Mouse (Mus musculus): ENCODE results near the gene Baz2b.

The Baz2b gene

GRCm38 (mm10) chr2:60196841-60197240 lies 12.8 kb downstream of the Baz2b start:
- 68% methylated on average over 1 of the region's 1 CpGs for WGBS

- WGBS: 55% methylated on average over 2 of the region's 2 CpGs
These were observed 27.9 kb downstream of the Baz2b start for GRCm38 (mm10) chr2:60181696-60182095.

GRCm38 (mm10) chr2:60177490-60177889 lies 32.1 kb downstream of the Baz2b start:
- WGBS: 88% methylated on average over 3 of the region's 3 CpGs

- WGBS: 86% methylated on average over 5 of the region's 5 CpGs
These were observed 33.6 kb downstream of the Baz2b start for GRCm38 (mm10) chr2:60176087-60176486.

GRCm38 (mm10) chr2:60175078-60175477 lies 34.6 kb downstream of the Baz2b start:
- whole genome bisulfite sequencing: 94% methylated on average over 3 of the region's 4 CpGs

GRCm38 (mm10) chr2:60173595-60173994 lies 36.0 kb downstream of the Baz2b start:
- 97% methylated on average over 4 of the region's 4 CpGs for WGBS

- 72% methylated on average over 3 of the region's 3 CpGs for WGBS
These were observed 36.4 kb downstream of the Baz2b start for GRCm38 (mm10) chr2:60173190-60173589.

GRCm38 (mm10) chr2:60172531-60172914 lies 37.1 kb downstream of the Baz2b start:
- WGBS: 72% methylated on average over 2 of the region's 2 CpGs

- 58% methylated on average over 7 of the region's 7 CpGs for WGBS
These were observed 37.7 kb downstream of the Baz2b start for GRCm38 (mm10) chr2:60171786-60172530.

- WGBS: 95% methylated on average over 4 of the region's 4 CpGs
These were observed 42.8 kb downstream of the Baz2b start for GRCm38 (mm10) chr2:60166878-60167277.

- 83% methylated on average over 11 of the region's 11 CpGs for WGBS
These were observed 44.0 kb downstream of the Baz2b start for GRCm38 (mm10) chr2:60165679-60166078.

- 96% methylated on average over 2 of the region's 2 CpGs for WGBS
These were observed 45.9 kb downstream of the Baz2b start for GRCm38 (mm10) chr2:60163744-60164143.

- WGBS: 80% methylated on average over 2 of the region's 2 CpGs
These were observed 57.2 kb downstream of the Baz2b start for GRCm38 (mm10) chr2:60152481-60152880.

GRCm38 (mm10) chr2:60148651-60149050 lies 61.0 kb downstream of the Baz2b start:
- WGBS: 74% methylated on average over 5 of the region's 5 CpGs

- WGBS: 77% methylated on average over 3 of the region's 3 CpGs
These were observed 62.2 kb downstream of the Baz2b start for GRCm38 (mm10) chr2:60147428-60147827.

GRCm38 (mm10) chr2:60145742-60146141 lies 63.9 kb downstream of the Baz2b start:
- 65% methylated on average over 6 of the region's 6 CpGs for WGBS

- WGBS: 82% methylated on average over 5 of the region's 5 CpGs
These were observed 66.3 kb downstream of the Baz2b start for GRCm38 (mm10) chr2:60143383-60143782.

GRCm38 (mm10) chr2:60142281-60142680 lies 67.4 kb downstream of the Baz2b start:
- WGBS: 95% methylated on average over 2 of the region's 2 CpGs

- 50% methylated on average over 7 of the region's 7 CpGs for WGBS
These were observed 70.9 kb downstream of the Baz2b start for GRCm38 (mm10) chr2:60138751-60139162.

GRCm38 (mm10) chr2:60135796-60136195 lies 73.8 kb downstream of the Baz2b start:
- WGBS: 79% methylated on average over 2 of the region's 2 CpGs

GRCm38 (mm10) chr2:60134958-60135357 lies 74.7 kb downstream of the Baz2b start:
- WGBS: 94% methylated on average over 7 of the region's 7 CpGs

- WGBS: 55% methylated on average over 2 of the region's 2 CpGs
These were observed 76.6 kb downstream of the Baz2b start for GRCm38 (mm10) chr2:60133072-60133471.

GRCm38 (mm10) chr2:60132269-60133042 lies 77.2 kb downstream of the Baz2b start:
- WGBS: 55% methylated on average over 10 of the region's 10 CpGs

All from cerebral cortex, adult 2 months (tissue).